Mouse (Mus musculus): ENCODE results near the gene Plod1.

Plod1 gene

DNA sequence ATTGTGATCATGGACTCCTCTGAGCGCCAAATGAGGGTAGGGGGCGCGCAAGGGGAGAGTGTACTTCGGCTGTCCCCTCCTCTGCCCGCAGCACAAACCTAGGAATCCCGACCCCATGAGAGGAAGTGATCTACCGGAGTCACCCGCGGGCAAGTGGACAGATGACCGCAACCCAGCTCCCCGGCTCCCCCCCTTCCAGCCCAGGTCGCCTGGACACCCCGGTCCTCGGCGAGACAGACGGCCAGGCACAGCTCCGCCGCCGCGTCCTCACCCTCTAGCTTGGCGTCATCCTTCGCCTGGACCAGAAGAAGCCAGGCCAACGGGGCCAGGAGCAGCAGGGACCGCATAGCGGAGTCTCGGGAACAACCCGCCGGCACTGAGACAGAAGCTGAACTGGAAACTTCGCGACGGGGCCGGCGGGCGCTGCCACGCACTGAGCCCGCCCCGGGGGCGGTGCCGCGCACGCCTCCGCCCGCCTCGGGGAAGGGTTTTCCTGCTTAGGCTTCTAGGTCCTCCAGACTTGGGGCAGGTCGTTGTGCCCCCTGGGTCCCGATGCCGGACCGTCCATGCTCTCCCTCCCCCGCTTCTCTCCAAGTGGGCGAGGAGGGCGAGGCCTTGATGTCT is at the start of gene Plod1:
Gene Plod1 (minus strand): TSS at position 437 of the 624 bp plus-strand sequence.
- DNase-seq (ENCODE audit: low spot score in 2 of 2) = peak; percentile 48 to 53

DNA sequence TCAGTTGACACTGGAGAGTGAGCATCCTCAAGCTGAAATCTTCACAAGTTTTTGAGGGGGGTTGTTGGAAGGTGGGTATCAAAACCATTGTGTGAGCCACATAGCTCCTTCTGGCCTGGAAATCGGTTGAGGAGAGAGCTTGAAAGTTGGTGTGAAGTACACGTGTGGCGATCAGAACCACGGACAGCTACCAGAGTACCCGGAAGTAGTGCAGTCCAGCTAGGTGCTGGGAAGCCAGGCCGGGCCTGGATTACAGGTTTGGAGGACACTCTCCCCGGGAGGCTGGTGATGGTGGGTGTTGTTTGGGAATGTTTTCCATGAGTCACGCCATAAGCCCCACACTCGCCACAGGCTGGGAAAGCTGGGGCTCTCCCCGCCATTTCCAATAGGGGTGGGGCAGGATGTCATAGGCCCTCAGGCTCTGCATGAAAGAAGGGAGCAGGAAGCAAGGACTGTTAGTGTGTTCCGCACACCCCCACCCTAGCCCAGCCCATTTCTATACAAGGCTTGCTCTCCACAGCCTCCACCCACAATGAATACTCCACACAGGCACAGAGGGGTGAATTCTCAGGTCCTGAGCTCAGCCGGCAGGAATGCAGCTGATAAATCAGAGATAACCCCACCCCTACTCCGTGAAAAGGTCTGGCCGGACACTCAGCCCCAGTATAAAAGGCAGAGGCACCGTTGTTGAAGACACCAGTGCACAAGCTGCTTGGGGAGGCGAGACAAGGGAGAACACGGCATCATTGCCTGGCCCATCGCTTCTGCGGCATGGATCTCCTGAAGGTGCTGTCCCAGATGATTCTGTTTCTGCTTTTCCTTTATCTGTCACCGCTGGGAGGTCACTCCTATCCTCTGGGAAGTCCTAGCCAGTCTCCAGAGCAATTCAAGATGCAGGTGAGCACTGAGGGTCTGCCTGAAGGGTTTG is 48.9 kb upstream of the Plod1 start, which contains the start of gene Nppb:
Gene Nppb (plus strand): TSS at position 584 of the 928 bp plus-strand sequence.
- DNase-seq (ENCODE audit: low spot score in 2 of 2) = no peak

DNA sequence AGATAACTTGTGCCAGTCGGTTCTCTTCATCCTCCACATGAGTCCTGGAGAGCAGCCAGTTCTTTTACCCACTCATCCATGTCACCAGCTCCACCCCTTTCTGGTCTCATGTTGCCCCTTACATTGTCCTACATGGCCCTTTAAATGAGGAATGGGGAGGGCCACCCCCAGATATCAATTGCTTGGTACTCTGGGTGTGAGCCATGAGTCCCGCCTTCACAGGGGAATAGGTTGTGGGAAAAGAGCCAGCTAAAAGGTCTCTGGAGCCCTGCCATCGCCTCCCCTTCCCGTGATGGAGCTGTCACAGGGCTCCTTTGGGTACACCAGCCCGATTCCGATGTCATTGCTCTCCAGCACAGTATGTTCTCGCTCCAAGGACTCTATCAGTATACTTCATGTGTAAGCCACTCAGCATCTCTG is 42.9 kb upstream of the Plod1 start:
- DNase-seq (ENCODE audit: low spot score in 2 of 2) = no peak

DNA sequence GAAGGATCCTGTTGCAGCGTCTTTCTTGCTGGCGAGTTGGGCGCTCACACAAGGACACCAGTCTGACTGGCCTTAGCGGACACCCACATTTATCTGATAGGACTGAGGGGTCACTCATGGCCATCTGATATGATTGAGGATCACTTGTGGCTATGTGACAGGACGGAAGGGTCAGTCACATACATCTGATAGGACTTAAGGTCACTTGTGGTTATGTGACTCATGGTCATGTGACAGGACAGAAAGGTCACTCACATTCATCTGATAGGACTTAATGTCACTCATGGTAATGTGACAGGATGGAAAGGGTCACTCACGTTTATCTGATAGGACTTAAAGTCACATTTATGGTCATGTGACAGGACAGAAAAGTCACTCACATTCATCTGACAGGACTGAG is 41.8 kb upstream of the Plod1 start:
- no peak for DNase-seq (ENCODE audit: low spot score in 2 of 2)

DNA sequence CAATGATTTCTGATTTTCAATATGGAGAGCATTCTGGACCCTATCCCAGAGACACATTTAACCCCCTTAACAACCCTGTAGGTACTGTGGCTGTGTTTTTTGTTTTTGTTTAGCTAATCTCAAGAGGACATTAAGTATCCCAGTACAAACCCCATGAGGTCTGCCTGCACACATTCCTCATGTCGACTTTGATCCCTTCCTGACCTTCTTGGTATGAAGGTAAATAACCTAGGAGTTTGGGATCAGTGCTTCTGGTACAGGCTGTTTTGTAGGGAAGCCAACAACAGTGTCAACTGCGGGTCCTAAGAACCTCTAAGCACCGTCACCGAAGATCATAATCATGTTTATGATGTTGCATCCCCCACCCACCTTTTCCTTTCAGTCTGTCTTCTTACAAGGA is 41.2 kb upstream of the Plod1 start:
- no peak for DNase-seq (ENCODE audit: low spot score in 2 of 2)

DNA sequence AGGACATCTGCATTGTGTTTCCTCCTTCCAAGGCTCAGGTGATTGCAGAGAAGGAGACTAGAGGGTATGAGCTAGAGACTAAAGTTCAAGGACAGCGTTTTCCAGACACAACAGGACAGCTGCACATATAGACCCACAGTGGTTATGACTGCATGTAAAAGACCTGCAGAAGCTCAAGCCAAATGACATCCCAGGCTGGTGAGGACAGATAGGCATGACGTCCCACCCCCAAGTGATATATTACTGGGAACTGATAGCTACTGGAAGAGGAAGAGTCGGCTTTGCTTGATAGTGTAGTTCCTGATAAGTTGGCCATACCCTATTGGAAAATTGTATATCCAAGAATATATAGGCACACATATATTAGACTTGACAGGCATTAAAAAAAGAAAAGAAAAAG is 39.7 kb upstream of the Plod1 start:
- no peak for DNase-seq (ENCODE audit: low spot score in 2 of 2)

DNA sequence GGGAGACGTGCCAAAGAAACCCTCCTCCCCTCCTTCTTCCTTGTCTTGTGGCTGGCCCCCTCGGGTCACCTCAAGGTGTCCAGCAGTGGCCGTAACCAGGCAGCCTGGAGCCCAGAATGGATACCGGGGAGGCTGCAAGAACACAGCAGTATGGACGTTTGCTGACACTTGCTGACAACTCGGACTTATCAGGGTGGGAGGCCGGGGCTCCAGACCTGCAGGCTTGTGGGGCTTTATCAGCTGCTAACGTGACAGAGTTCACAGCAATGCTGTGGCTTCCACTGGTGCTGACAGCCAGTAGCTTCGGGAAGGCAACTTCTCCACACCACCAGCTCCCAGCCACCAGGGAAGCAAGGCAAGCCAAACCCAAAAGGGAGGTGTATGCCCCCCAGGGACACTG is 32.8 kb upstream of the Plod1 start:
- DNase-seq (ENCODE audit: low spot score in 2 of 2) = no peak

DNA sequence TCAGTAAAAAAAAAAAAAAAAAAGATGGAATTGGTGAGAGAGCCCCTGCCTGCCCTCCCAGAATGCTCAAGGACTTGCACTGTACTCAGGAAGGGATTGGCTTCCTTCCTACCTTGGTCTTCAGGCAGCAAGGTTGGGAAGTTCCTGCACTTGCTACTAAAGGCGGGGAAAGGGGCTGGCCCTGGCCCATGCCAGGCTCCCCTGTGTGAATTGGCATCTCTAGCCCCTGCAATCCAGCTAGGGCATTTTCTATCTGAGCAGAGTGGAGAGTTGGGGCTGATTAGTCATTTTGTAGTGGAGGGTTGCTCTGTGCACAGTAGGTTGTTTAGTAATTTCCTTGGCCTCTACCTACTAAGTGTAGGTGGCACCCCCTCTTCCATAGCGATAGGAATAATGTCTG is 32.2 kb upstream of the Plod1 start:
- no peak for DNase-seq (ENCODE audit: low spot score in 2 of 2)

DNA sequence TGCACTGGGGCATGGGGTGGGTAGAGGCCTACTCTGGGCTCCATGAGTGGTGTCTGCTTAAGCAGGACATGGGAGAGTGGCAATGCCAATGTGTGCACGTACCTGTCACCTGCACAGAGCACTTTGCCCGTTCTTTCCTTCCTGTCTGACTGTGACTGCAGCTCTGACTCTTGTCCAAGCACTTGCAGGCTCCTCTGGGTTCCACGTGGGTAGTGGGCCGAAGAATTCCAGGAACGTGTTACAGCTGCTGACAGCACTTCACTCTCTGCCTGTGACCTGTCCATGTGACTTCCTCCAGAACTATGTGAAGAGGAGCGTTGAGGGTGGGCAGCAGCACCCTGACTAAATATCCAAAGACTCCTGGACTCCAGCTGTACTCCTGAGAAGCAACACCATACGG is 29.1 kb upstream of the Plod1 start:
- no peak for DNase-seq (ENCODE audit: low spot score in 2 of 2)

DNA sequence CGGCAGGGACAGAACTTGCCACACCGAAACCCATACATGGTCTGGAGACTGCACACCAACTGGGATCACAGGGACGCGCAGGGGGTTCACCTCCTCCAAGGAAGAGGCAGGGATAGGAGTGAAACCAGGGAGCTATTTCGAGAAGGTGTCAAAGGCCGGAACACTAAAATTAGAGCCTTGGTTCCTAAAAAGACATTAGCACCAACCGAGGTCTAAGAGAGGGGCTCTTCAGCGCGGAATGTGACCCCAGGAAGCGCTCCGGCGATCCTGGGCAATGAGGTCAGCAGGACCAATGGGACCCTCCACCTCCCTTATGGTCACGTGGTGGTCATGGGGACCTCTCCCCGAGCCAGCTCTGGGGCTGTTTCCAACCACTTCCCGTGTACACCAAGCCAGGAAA is 27.1 kb upstream of the Plod1 start:
- no peak for DNase-seq (ENCODE audit: low spot score in 2 of 2)

DNA sequence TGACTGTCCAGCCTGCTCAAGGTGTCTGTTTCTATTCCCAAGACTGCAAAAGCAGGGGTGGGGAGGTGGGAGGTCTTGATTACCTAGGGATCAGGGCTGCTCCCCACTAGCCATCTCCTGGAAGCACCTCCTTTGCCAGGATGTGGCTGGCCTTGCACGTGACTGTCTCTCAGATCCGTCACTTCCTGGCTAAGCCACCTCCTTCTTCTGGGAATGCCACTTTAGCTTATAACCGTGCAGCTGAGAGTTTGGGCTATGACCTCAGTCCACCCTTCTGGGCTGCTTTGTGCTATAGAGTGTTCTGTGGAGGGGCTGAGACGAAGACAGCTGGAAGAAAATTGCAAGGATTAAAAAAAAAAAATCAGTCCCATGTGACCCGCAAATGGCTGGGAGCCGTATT is 26.2 kb upstream of the Plod1 start:
- DNase-seq (ENCODE audit: low spot score in 2 of 2) = no peak

DNA sequence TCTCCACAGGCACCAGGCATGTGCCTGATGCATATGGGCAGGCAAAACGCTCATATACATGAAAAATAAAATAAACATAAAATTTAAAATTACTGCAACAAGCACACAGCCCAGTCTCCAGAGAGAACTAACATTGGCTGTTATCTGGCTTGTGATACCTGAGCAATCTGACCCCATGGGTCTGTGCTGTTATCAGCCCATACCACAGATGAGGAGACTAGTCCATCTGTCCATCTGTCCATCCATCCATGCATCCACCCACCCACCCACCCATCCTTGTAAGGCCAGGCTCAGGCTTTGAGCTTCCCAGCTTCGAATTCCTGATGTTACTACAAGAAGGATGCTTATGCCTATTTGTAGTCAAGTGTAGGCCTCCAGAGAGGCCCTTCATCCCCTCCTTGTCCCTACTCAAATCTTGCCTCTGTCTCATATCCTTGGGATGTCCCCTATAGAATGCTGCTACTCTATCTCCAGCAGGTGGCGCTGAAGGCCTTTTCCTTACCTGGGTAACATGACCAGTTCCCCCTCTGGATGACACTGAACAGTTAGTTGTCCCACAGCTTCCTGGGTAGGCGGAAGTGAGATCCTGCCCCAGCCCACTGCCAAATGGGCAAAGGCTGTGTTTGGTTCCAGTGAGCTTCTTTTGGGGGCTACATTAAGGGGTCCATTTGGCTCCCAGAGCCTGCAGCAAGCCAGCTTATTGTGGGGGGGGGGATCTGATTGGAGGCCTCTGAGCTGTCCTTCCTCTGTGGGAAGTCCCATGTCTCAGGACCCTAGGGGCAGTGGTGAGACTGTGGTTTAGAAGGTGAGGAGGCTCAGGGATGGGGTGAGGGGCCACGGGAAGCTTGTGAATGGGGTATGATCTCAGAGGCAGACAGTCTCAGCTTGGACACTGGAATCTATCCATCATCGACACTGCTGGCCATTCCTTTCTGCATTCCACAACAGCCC is 23.6 kb upstream of the Plod1 start:
- peak in 1 of 2 experiments; percentile 38 for DNase-seq (ENCODE audit: low spot score in 2 of 2)

DNA sequence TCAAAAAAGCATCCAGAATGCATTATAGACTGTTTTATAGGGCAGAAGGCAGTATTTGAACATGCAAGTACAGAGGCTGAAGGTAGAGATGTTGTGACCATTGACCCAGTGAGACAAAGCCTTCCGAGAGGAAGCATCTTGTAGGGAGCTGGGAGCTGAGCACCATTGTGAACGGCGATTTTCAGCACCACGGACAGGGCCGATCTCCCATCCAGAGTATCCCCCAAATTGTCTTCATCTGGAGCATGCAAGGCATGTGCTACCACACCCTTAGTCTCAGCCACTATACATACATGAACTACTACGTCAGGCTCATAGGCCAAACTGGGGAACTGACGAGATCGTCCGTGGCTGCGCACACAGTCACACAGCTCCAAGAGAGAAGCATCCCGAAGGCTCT is 20.6 kb upstream of the Plod1 start:
- DNase-seq (ENCODE audit: low spot score in 2 of 2) = no peak

DNA sequence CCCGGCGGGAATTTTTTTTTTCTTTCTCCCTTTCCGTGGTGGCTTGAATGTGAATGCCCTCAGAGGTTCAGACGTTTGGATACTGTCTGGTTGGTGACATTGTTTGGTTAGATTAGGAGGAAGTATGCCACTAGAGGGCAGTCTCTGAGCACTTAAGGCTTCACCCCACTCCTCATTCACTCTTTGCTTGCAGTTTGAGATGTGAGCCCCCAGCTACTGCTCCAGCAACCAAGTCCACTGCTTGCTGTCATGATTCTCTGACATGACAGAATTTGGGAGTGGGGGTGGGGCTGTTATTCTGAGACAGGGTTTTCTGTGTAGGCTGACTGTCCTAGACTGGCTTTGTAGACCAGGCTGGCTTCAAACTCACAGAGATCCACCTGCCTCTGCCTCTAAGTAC is 17.0 kb upstream of the Plod1 start:
- DNase-seq (ENCODE audit: low spot score in 2 of 2) = no peak

DNA sequence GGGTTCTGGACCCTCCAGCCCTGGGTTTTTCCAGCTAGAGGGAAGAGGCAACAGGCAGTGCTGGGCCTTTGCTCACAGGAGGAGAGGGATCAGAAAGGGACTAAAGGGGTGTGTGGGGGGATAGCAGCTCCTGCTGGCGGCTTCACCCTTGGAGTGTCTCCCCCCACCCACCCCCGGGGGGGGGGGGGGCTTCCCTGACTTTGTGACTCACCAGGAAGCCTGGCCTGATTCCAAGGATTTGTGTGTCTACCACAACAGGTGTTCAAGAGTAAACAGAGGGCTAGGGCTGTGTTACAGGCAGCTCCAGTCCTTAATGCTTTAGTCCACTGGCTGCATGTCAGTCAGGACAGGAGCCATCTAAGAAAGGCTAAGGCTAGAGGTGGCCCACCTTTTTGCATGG is 10.9 kb upstream of the Plod1 start:
- DNase-seq (ENCODE audit: low spot score in 2 of 2) = no peak

DNA sequence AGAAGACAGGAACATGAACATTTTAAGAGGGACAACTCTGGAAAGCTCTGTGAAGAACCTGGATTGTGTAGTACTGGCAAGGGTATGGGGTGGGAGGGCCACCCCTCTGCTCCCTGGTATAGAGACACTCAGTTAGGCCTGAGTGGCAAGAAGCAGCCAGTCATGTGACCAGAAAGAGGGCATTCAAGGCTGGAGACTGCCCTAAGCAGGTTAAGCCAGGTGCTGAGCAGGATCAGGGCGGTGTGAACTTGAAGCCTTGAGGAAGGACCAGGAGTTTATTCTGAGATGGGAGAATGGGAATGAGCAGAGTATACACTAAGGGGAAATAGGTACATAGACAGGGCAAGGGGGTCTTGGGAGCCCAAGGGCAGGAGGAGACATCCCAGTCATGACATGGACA is 6.4 kb upstream of the Plod1 start:
- no peak for DNase-seq (ENCODE audit: low spot score in 2 of 2)

DNA sequence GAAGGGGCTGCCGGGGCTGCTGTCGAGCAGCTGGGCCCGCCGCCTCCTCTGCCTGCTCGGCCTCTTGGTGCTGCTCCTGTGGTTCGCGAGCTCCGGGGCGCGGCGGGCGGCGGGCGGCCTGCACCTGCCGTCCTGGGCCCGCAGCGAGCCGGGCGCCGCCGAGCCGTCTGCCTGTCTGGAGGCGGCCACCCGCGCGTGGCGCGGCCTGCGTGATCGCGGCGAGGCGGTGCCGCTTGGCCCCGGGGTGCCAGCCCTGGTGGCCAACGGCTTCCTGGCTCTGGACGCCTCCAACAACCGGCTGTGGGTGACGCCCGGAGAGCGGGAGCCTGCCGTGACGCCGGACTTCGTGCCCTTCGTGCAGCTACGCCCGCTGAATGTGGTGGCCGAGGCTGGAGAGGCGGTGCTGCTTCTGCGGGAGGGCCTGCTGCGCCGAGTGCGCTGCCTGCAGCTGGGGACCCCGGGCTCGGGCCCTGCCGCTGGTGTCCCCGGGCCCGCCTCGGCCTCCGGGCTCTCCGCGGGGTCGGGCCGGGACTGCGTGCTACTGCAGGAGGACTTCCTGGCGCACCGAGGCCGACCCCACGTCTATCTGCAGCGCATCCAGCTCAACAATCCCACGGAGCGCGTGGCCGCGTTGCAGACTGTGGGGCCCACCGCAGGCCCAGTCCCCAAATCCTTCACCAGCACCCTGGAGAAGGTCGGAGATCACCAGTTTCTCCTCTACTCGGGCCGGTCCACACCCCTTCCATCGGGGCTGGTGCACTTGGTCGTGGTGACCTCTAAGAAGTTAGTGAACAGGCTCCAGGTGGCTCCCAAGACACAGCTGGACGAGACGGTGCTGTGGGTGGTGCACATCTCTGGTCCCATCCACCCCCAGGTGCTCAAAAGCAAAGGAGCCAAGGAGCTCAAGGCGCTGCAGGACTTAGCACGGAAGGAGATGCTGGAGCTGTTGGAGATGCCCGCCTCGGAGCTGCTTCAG is 4.8 kb upstream of the Plod1 start:
- peak in 1 of 2 experiments; percentile 23 for DNase-seq (ENCODE audit: low spot score in 2 of 2)

DNA sequence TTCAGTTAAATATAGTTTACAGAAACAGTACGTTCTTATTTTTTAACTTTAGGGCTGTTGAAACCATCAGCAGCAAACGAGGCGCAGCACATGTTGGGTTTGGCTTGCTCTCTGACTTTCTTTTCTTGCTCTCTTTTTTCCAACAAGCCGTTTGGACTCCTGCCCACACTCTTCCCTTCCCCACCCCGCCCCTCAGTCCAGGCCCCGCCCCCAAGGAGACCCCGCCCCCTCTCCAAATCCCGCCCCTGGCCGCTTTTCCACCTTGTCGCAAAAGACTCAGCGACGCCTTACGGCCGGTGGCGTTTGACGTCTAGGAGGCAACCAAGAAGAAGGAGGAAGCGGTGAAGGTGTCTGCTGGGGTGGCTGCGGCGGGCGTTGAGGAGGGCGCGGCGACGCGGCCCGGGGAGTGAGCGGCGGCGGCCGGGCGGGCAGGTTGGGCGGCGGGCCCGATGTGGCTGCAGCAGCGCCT is 4.0 kb upstream of the Plod1 start, which contains the start of gene 2510039O18Rik:
Gene 2510039O18Rik (plus strand): TSS at position 320 of the 469 bp plus-strand sequence.
- DNase-seq (ENCODE audit: low spot score in 2 of 2) = peak; percentile 70 to 73

DNA sequence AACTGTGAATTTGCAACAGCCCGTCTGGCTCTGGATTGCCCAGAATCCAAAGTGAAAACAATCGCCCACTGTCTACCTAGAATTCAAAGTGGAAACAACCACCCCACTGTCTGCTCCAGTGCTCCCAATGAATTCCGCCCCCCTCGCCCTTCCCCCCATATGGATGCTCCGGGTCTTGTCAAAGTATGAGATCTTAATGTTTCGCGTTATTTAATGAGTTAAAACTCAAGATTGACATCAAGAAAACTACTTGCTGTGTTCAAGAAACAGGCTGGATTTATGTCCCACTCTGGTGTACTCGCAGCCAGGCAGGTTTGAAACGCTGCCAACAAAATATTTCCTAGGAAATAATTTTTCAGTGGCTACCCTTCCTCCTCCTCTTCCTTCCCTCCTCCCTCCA is 3.5 kb upstream of the Plod1 start:
- no peak for DNase-seq (ENCODE audit: low spot score in 2 of 2)

All from right cerebral cortex, postnatal 36 days (tissue).